Mouse (Mus musculus) layer of hippocampus, postnatal 25 days (tissue): ENCODE data around the gene Rora. TPM values are rescaled to one million over a fixed set of nuclear protein-coding genes. Genes with fewer than 3 reads are reported as not detected.

Experiments
- DNase-seq, 2 experiments: peaks; one replicate each; pipeline ENCODE4 v3.0.0; 2022; ENCODE audit warnings: mixed read lengths in 2 of 2, low spot score in 1 of 2; ENCODE audit errors: extremely low spot score in 1 of 2
- total RNA-seq, 2 experiments: library from RNA; stranded (reverse); gene quantifications; 2 replicates each; pipeline ENCODE4 v1.2.3; 2021

Gene Rora
- total RNA-seq, 2 experiments from 2014 or later = 27.4 to 27.6 TPM

- no peak for DNase-seq
Observed at GRCm38 (mm10) chr9:68934238-68934637, 280.7 kb downstream of the Rora start.

GRCm38 (mm10) chr9:68935611-68936010 is 282.0 kb downstream of the Rora start:
- DNase-seq = no peak

GRCm38 (mm10) chr9:68941037-68941436 is 287.5 kb downstream of the Rora start:
- no peak for DNase-seq

GRCm38 (mm10) chr9:68942595-68943011 is 289.0 kb downstream of the Rora start:
- DNase-seq = no peak

- no peak for DNase-seq
Observed at GRCm38 (mm10) chr9:68944026-68944425, 290.4 kb downstream of the Rora start.

GRCm38 (mm10) chr9:68947707-68948106 is 294.1 kb downstream of the Rora start:
- no peak for DNase-seq

GRCm38 (mm10) chr9:68948141-68948540 is 294.6 kb downstream of the Rora start:
- no peak for DNase-seq

- no peak for DNase-seq
Observed at GRCm38 (mm10) chr9:68956210-68956874, 302.8 kb downstream of the Rora start.

GRCm38 (mm10) chr9:68956938-68957573 is 303.5 kb downstream of the Rora start:
- peak in 1 of 2 experiments; percentile 37 for DNase-seq

- no peak for DNase-seq
Observed at GRCm38 (mm10) chr9:68957793-68958192, 304.2 kb downstream of the Rora start.

GRCm38 (mm10) chr9:68958919-68959318 is 305.3 kb downstream of the Rora start:
- no peak for DNase-seq

- DNase-seq = peak in 1 of 2 experiments; percentile 9
Observed at GRCm38 (mm10) chr9:68963898-68964297, 310.3 kb downstream of the Rora start.

- no peak for DNase-seq
Observed at GRCm38 (mm10) chr9:68966540-68966939, 313.0 kb downstream of the Rora start.

GRCm38 (mm10) chr9:68970074-68970473 is 316.5 kb downstream of the Rora start:
- DNase-seq = no peak

GRCm38 (mm10) chr9:68972277-68972676 is 318.7 kb downstream of the Rora start:
- DNase-seq = no peak

GRCm38 (mm10) chr9:68974517-68974916 is 320.9 kb downstream of the Rora start:
- DNase-seq = no peak

- no peak for DNase-seq
Observed at GRCm38 (mm10) chr9:68976136-68976535, 322.6 kb downstream of the Rora start.

GRCm38 (mm10) chr9:68976851-68977250 is 323.3 kb downstream of the Rora start:
- DNase-seq = no peak

- no peak for DNase-seq
Observed at GRCm38 (mm10) chr9:68978656-68979055, 325.1 kb downstream of the Rora start.

- DNase-seq = no peak
Observed at GRCm38 (mm10) chr9:68980041-68980440, 326.5 kb downstream of the Rora start.

GRCm38 (mm10) chr9:68985046-68985445 is 331.5 kb downstream of the Rora start:
- no peak for DNase-seq

- no peak for DNase-seq
Observed at GRCm38 (mm10) chr9:68985796-68986195, 332.2 kb downstream of the Rora start.
